Mouse (Mus musculus): ENCODE results near the gene Magel2. TPM values are rescaled to one million over a fixed set of nuclear protein-coding genes. Genes with fewer than 3 reads are reported as not detected.

Gene Magel2
- polyA plus RNA-seq, 1 experiment from 2014 or later: 3.2 TPM

DNA sequence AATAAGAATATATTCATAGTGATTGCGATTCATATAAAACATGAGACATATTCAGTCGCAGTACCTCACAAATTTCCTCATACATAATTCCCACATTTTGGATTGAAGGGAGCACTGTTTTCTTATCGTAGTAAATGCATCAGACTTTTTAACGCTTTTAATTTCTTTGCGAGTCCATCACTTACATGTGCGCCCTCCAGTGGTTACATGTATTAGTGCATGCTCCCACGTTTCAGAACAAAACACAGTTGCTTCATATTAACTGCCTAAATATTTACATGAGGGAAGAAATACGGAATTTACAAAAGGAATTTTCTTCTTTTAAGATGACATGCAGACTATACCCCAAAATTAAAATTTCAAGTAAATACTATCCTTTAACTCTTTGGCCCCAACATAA lies 51.5 kb downstream of the Magel2 start:
- Histone ChIP-seq H3K36me3 (no peaks in the 10 kb centered on the region), H3K27ac (no peak overlapping the region), H3K27me3 (peaks cover 7% of the 10 kb centered on the region), H3K4me2 (no peak overlapping the region), H3K9ac (no peak overlapping the region), H3K4me3 (no peak overlapping the region), H3K9me3 (no peaks in the 10 kb centered on the region), H3K4me1 (no peaks in the 10 kb centered on the region)
- 19% methylated on average over 8 of the region's 8 CpGs for WGBS
- ATAC-seq (ENCODE audit: insufficient number of reproducible peaks, insufficient read depth, low FRiP score, low TSS enrichment, low read depth): no peak

Other genes with a start within 250 kb of the Magel2 start
- gene Ndn, start 30.4 kb upstream of the Magel2 start, polyA plus RNA-seq (2015; fragmentation: Nextera tagmentation; extraction: Ambion mirVana): 99.3 and 102 TPM in 2 replicates
- 7.4 and 7.5 TPM in 2 replicates for gene Mkrn3, start 43.1 kb downstream of the Magel2 start, polyA plus RNA-seq (2015; fragmentation: Nextera tagmentation; extraction: Ambion mirVana)
- gene Peg12, start 87.5 kb downstream of the Magel2 start, polyA plus RNA-seq (2015; fragmentation: Nextera tagmentation; extraction: Ambion mirVana): 29.3 and 31.5 TPM in 2 replicates

Data from embryonic facial prominence, embryonic 13.5 days (tissue).